Mouse (Mus musculus): ENCODE data around the gene Pcyt1b. TPM values are rescaled to one million over a fixed set of nuclear protein-coding genes. Genes with fewer than 3 reads are reported as not detected.

Gene Pcyt1b
- polyA plus RNA-seq, 1 experiment from 2014 or later: 0.50 TPM

GRCm38 (mm10) chrX:93663919-93664586, 9.4 kb downstream of the Pcyt1b start:
- no peak overlapping the region for H3K9ac ChIP-seq (ENCODE audit: low read length)
- no peaks in the 10 kb centered on the region for H3K36me3 ChIP-seq (ENCODE audit: control insufficient read depth, insufficient read depth)
- no peaks in the 10 kb centered on the region for H3K27me3 ChIP-seq (ENCODE audit: control insufficient read depth, insufficient read depth, low read length)
- no peaks in the 10 kb centered on the region for H3K9me3 ChIP-seq (replicated peaks; ENCODE audit: control insufficient read depth, low read length)
- ATAC-seq (replicated peaks; ENCODE audit: extremely low read depth, insufficient read depth, low FRiP score): no peak
- H3K4me3 ChIP-seq (ENCODE audit: low read length): no peak overlapping the region
- no peak overlapping the region for H3K4me2 ChIP-seq (ENCODE audit: low read depth, low read length)
- H3K27ac ChIP-seq (ENCODE audit: low read length): no peak overlapping the region
- WGBS: 68% methylated on average over 5 of the region's 5 CpGs
- H3K4me1 ChIP-seq (ENCODE audit: control insufficient read depth, insufficient read depth, low read length): no peaks in the 10 kb centered on the region

GRCm38 (mm10) chrX:93664787-93665186, 10.1 kb downstream of the Pcyt1b start:
- WGBS: 54% methylated on average over 4 of the region's 4 CpGs
- ATAC-seq (replicated peaks; ENCODE audit: extremely low read depth, insufficient read depth, low FRiP score): no peak
- H3K9me3 ChIP-seq (replicated peaks; ENCODE audit: control insufficient read depth, low read length): no peaks in the 10 kb centered on the region

GRCm38 (mm10) chrX:93674432-93674831, 19.8 kb downstream of the Pcyt1b start:
- no peak for ATAC-seq (replicated peaks; ENCODE audit: extremely low read depth, insufficient read depth, low FRiP score)
- H3K4me1 ChIP-seq (ENCODE audit: control insufficient read depth, insufficient read depth, low read length): peaks cover 2% of the 10 kb centered on the region; the same call in 1 of the 2 replicates
- H3K4me2 ChIP-seq (ENCODE audit: low read depth, low read length): peak overlapping the region; percentile 61
- no peaks in the 10 kb centered on the region for H3K9me3 ChIP-seq (replicated peaks; ENCODE audit: control insufficient read depth, low read length)
- WGBS: 34% methylated on average over 3 of the region's 3 CpGs
- no peak overlapping the region for H3K27ac ChIP-seq (ENCODE audit: low read length)
- no peaks in the 10 kb centered on the region for H3K27me3 ChIP-seq (ENCODE audit: control insufficient read depth, insufficient read depth, low read length)
- H3K9ac ChIP-seq (ENCODE audit: low read length): no peak overlapping the region
- peak overlapping the region; percentile 50 for H3K4me3 ChIP-seq (ENCODE audit: low read length)
- H3K36me3 ChIP-seq (ENCODE audit: control insufficient read depth, insufficient read depth): no peaks in the 10 kb centered on the region

More at GRCm38 (mm10) chrX:93664787-93665186, 10.1 kb downstream of the Pcyt1b start:
- H3K4me2 ChIP-seq (ENCODE audit: low read depth, low read length): no peak overlapping the region
- H3K36me3 ChIP-seq (ENCODE audit: control insufficient read depth, insufficient read depth): no peaks in the 10 kb centered on the region
- H3K27ac ChIP-seq (ENCODE audit: low read length): no peak overlapping the region
- no peak overlapping the region for H3K9ac ChIP-seq (ENCODE audit: low read length)
- H3K4me3 ChIP-seq (ENCODE audit: low read length): no peak overlapping the region
- H3K4me1 ChIP-seq (ENCODE audit: control insufficient read depth, insufficient read depth, low read length): no peaks in the 10 kb centered on the region
- H3K27me3 ChIP-seq (ENCODE audit: control insufficient read depth, insufficient read depth, low read length): no peaks in the 10 kb centered on the region

- H3K4me2 ChIP-seq (ENCODE audit: low read depth, low read length): peak overlapping the region; percentile 61
- no peaks in the 10 kb centered on the region for H3K27me3 ChIP-seq (ENCODE audit: control insufficient read depth, insufficient read depth, low read length)
- WGBS: 13% methylated on average over 19 of the region's 19 CpGs
- H3K9me3 ChIP-seq (replicated peaks; ENCODE audit: control insufficient read depth, low read length): no peaks in the 10 kb centered on the region
- H3K4me3 ChIP-seq (ENCODE audit: low read length): peak overlapping the region; percentile 50
- peaks cover 2% of the 10 kb centered on the region; the same call in 1 of the 2 replicates for H3K4me1 ChIP-seq (ENCODE audit: control insufficient read depth, insufficient read depth, low read length)
- peak; percentile 95 for ATAC-seq (replicated peaks; ENCODE audit: extremely low read depth, insufficient read depth, low FRiP score)
- peak overlapping the region; percentile 34 for H3K9ac ChIP-seq (ENCODE audit: low read length)
- no peaks in the 10 kb centered on the region for H3K36me3 ChIP-seq (ENCODE audit: control insufficient read depth, insufficient read depth)
- no peak overlapping the region for H3K27ac ChIP-seq (ENCODE audit: low read length)
These were observed 20.5 kb downstream of the Pcyt1b start for GRCm38 (mm10) chrX:93674836-93675795.

GRCm38 (mm10) chrX:93676228-93676627, 21.6 kb downstream of the Pcyt1b start:
- H3K4me1 ChIP-seq (ENCODE audit: control insufficient read depth, insufficient read depth, low read length): peaks cover 2% of the 10 kb centered on the region; the same call in 1 of the 2 replicates
- H3K4me2 ChIP-seq (ENCODE audit: low read depth, low read length): peak overlapping the region; percentile 61
- no peak overlapping the region; the same call in 1 of the 2 replicates for H3K4me3 ChIP-seq (ENCODE audit: low read length)
- no peaks in the 10 kb centered on the region for H3K9me3 ChIP-seq (replicated peaks; ENCODE audit: control insufficient read depth, low read length)
- no peaks in the 10 kb centered on the region for H3K27me3 ChIP-seq (ENCODE audit: control insufficient read depth, insufficient read depth, low read length)
- 63% methylated on average over 2 of the region's 2 CpGs for WGBS
- no peak overlapping the region for H3K9ac ChIP-seq (ENCODE audit: low read length)
- H3K27ac ChIP-seq (ENCODE audit: low read length): no peak overlapping the region
- no peak for ATAC-seq (replicated peaks; ENCODE audit: extremely low read depth, insufficient read depth, low FRiP score)
- no peaks in the 10 kb centered on the region for H3K36me3 ChIP-seq (ENCODE audit: control insufficient read depth, insufficient read depth)

DNA sequence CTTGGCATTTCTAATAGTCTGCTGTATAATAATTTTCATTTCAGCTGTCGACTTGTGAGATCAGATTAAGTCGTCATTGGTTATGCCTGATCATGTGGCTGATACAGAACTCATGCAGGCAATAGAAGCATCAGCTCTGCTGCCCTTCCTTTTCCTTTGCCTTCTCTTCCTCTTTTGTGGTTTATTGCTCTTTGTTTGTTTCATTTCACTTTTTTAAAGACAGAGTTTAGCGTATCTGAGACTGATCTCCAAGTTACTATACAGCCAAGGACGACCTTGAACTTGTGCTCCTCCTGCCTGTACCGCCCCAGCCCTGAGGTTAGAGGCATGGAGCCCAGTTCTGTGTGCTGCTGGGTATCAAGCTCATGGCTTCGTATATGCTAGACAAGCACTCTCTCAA, 34.6 kb downstream of the Pcyt1b start:
- Histone ChIP-seq H3K36me3 (ENCODE audit: control insufficient read depth, insufficient read depth) (no peaks in the 10 kb centered on the region), H3K4me1 (ENCODE audit: control insufficient read depth, insufficient read depth, low read length) (no peaks in the 10 kb centered on the region), H3K9ac (ENCODE audit: low read length) (no peak overlapping the region), H3K4me2 (ENCODE audit: low read depth, low read length) (no peak overlapping the region), H3K9me3 (replicated peaks; ENCODE audit: control insufficient read depth, low read length) (no peaks in the 10 kb centered on the region), H3K27ac (ENCODE audit: low read length) (no peak overlapping the region), H3K27me3 (ENCODE audit: control insufficient read depth, insufficient read depth, low read length) (no peaks in the 10 kb centered on the region), H3K4me3 (ENCODE audit: low read length) (no peak overlapping the region)
- no peak for ATAC-seq (replicated peaks; ENCODE audit: extremely low read depth, insufficient read depth, low FRiP score)
- 75% methylated on average over 6 of the region's 6 CpGs for WGBS

- H3K9ac ChIP-seq (ENCODE audit: low read length): no peak overlapping the region
- no peaks in the 10 kb centered on the region for H3K4me1 ChIP-seq (ENCODE audit: control insufficient read depth, insufficient read depth, low read length)
- no peaks in the 10 kb centered on the region for H3K36me3 ChIP-seq (ENCODE audit: control insufficient read depth, insufficient read depth)
- no peak overlapping the region for H3K4me2 ChIP-seq (ENCODE audit: low read depth, low read length)
- ATAC-seq (replicated peaks; ENCODE audit: extremely low read depth, insufficient read depth, low FRiP score): no peak
- no peak overlapping the region for H3K27ac ChIP-seq (ENCODE audit: low read length)
- H3K27me3 ChIP-seq (ENCODE audit: control insufficient read depth, insufficient read depth, low read length): no peaks in the 10 kb centered on the region
- WGBS: 51% methylated on average over 8 of the region's 8 CpGs
- H3K9me3 ChIP-seq (replicated peaks; ENCODE audit: control insufficient read depth, low read length): no peaks in the 10 kb centered on the region
- no peak overlapping the region for H3K4me3 ChIP-seq (ENCODE audit: low read length)
These were observed 36.0 kb downstream of the Pcyt1b start for GRCm38 (mm10) chrX:93690672-93691071.

GRCm38 (mm10) chrX:93697596-93697995, 42.9 kb downstream of the Pcyt1b start:
- Histone ChIP-seq H3K36me3 (ENCODE audit: control insufficient read depth, insufficient read depth) (no peaks in the 10 kb centered on the region), H3K9ac (ENCODE audit: low read length) (no peak overlapping the region), H3K27me3 (ENCODE audit: control insufficient read depth, insufficient read depth, low read length) (no peaks in the 10 kb centered on the region), H3K4me3 (ENCODE audit: low read length) (no peak overlapping the region), H3K4me2 (ENCODE audit: low read depth, low read length) (no peak overlapping the region), H3K4me1 (ENCODE audit: control insufficient read depth, insufficient read depth, low read length) (peaks cover 3% of the 10 kb centered on the region; the same call in 1 of the 2 replicates), H3K9me3 (replicated peaks; ENCODE audit: control insufficient read depth, low read length) (no peaks in the 10 kb centered on the region), H3K27ac (ENCODE audit: low read length) (no peak overlapping the region)
- 50% methylated on average over 1 of the region's 1 CpGs for WGBS
- no peak for ATAC-seq (replicated peaks; ENCODE audit: extremely low read depth, insufficient read depth, low FRiP score)

Measured in heart, embryonic 16.5 days (tissue).